Mouse (Mus musculus): ENCODE data around the gene Foxn2.
A peak's percentile ranks its signal among the peaks of the same experiment; 100 is the strongest.
"Not testable (repeated sequence)": the region's sequence is repeated elsewhere in the genome, so short reads cannot be mapped to it uniquely, and the experiment has no call there.

Gene Foxn2

DNA sequence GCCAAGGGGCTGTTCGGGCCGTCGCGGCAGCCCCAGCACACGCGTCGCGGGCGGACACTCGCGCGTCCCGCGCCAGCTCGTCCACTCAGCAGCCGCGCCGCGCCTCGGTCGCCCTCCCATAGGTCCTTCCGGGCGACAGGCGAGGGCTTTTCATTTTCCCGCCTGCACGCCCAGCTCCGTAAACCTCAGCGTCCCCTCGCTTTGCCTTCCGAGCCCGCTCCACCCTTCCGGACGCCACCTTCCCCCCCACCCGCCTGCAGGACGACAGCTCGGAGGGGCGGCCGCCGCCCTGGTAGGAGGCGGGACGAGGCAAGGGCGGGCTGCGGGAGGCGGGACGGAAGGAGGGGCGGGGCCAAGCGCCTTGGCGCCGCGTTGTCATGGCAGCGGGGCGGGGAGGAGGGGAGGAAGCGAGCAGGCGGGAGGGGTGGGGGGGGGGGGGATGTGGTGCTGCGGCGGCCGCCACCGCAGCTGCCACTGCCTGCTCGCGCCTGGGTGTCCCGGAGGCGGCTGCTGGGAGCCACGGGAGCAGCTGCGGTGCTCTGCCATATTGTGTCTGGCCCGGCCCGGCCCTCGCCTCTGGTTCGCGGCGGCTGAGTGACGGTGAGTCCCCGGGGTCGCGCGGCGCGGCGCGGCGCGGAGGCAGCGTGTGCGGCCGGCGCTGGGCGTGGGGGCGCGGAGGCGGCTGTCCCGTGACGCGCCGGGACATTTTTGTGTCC lies at the start of gene Foxn2:
Gene Foxn2, plus strand, starts transcription at position 427 of the 716 bp plus-strand sequence.
- peak; percentile 90 to 92 for DNase-seq

DNA sequence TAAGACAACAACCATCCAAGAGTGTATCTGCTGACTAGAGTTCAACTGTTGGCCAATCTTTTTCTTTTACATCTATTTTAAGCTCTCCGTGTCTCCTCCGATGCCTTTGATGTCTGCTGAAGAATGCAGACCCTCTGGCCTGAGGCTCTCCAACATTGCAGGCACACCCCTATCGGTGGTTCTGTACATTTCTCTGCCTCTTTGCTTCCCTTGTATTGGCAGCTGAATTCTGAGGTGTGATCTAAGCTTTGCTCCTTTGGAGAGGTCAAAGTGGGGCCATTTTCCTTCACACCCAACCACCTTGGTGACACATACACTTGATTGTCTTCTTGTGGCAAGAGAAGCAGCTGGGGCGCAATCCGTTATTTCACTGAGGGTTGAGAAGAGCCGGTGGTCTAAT lies 43.0 kb upstream of the Foxn2 start:
- no peak for DNase-seq

DNA sequence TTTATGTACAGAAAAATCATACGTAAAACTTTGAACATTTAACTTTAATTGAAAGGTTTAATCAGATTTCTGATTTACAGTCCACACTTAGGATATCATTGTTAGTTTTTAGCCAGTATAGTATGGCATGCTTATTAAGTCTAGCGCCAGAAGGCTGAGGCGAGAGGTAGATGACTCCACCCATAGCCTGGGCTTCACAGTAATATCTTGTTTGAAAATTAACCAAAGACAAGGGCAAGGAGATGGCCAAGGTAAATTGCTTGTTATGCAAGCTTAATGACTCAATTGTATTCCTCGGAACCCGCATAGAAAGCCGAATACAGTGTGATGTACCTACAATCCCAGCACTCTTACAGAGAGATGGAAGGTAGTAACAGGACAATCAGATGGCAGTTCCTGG lies 42.4 kb upstream of the Foxn2 start:
- peak; percentile 7 to 15 for DNase-seq

GRCm38 (mm10) chr17:88398854-88399253 lies 41.7 kb upstream of the Foxn2 start:
- no peak for DNase-seq

- no peak for DNase-seq
Observed at GRCm38 (mm10) chr17:88400122-88400521, 40.4 kb upstream of the Foxn2 start.

GRCm38 (mm10) chr17:88400702-88401475 lies 39.6 kb upstream of the Foxn2 start:
- DNase-seq = no peak

DNA sequence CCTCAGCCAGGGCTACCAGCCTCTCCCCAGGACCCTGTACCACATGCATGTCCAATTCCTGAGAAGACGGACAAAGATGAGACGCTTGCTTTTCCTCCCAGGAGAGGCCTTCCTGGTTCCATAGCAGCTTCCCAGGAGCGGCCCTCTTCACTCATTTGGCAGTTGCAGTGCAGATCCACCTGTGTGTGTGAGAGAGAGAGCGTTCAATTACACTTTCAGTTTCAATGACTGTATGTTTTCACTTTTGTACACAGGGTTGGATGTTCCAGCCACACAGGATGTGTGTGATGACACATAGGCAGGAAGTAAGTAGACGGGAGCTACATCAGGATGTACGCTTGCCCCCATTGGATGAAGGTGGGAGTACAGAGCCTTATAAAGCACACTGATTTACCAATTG lies 37.2 kb upstream of the Foxn2 start:
- peak in 1 of 2 experiments; percentile 9 for DNase-seq

DNA sequence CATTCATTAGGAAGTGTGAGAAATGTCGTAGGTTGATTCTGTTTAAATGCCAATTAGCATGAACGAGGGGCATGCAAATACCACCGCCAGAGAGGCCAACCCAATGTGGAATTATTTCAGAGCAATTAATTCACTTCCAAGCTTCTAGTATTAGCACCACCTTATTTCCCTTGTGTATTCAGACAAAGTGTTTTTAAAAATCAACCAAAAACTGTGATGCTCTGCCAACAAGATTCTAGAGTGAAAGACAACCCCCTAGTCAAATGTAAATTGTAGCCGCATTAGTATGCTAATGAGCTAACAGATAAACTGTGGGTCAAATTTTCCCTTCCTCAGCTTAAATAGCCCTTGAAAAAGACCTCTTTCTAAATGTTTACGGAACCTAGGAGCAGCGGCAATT lies 36.0 kb upstream of the Foxn2 start:
- DNase-seq = no peak

GRCm38 (mm10) chr17:88405076-88405475 lies 35.4 kb upstream of the Foxn2 start:
- DNase-seq = no peak

GRCm38 (mm10) chr17:88409706-88410105 lies 30.8 kb upstream of the Foxn2 start:
- DNase-seq = no peak

GRCm38 (mm10) chr17:88413155-88413836 lies 27.2 kb upstream of the Foxn2 start:
- DNase-seq = no peak

GRCm38 (mm10) chr17:88420426-88420825 lies 20.1 kb upstream of the Foxn2 start:
- no peak for DNase-seq

- DNase-seq = no peak
Observed at GRCm38 (mm10) chr17:88421246-88421645, 19.3 kb upstream of the Foxn2 start.

GRCm38 (mm10) chr17:88430719-88431118 lies 9.8 kb upstream of the Foxn2 start:
- no peak for DNase-seq

GRCm38 (mm10) chr17:88431486-88431885 lies 9.0 kb upstream of the Foxn2 start:
- DNase-seq = no peak

DNA sequence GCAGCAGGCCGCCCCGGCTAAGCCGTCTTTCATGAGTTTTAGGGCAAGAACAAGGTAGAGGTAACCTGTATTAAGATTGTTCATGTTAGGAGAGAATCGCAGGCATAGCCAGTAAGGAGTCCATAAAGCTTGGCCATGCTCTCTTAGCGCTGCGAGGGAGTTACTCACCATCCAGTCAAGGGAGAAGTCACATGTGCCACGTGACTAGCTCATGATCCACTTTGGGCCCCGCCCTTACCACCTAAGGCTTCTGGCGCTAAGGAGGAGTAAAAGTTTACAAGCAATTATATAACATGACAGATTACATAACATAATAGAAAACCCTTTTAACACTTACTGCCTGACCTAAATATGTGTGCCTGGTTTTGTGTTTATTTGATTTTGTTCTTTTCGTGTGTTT lies 8.5 kb upstream of the Foxn2 start:
- no peak for DNase-seq

- DNase-seq = no peak
Observed at GRCm38 (mm10) chr17:88435322-88435721, 5.2 kb upstream of the Foxn2 start.

DNA sequence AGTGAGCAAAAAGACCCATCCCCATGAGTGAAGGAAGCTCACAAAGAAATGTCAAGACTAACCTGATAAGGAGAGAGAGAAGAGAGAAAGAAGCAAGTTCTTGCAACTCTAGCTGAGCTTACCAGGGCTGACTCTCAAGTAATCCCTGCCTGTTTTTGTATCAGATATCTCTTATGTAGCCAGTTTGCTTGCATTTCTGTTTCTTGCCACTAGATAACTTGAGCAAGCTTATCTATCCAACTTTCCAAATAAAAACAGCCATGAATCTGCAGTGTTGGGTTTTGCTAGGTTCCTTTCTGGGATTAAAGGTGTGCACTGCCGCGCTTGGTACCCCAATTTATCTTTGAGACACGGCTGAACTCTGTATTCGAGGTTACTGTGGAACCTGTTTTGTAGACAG lies 4.2 kb upstream of the Foxn2 start:
- no peak for DNase-seq

DNA sequence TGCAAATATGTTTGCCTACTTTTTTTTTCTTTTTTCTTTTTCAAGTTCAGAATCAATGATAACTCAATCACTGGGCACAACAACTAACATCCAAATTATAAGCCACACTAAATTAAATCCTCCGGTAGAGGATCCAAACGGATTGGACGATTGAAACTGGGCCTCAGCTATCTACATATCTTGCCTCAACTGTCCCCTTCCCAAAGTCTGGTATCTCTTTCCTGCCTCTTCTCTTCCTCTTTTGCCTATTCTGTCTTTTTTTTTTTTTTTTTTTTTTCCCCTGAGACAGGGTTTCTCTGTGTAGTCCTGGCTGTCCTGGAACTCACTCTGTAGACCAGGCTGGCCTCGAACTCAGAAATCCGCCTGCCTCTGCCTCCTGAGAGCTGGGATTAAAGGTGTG lies 3.8 kb upstream of the Foxn2 start:
- not testable (repeated sequence) for DNase-seq

- no peak for DNase-seq
Observed at GRCm38 (mm10) chr17:88437391-88437790, 3.1 kb upstream of the Foxn2 start.

- DNase-seq = peak; percentile 12 to 23
Observed at GRCm38 (mm10) chr17:88439536-88440050, 918 bp upstream of the Foxn2 start.

DNA sequence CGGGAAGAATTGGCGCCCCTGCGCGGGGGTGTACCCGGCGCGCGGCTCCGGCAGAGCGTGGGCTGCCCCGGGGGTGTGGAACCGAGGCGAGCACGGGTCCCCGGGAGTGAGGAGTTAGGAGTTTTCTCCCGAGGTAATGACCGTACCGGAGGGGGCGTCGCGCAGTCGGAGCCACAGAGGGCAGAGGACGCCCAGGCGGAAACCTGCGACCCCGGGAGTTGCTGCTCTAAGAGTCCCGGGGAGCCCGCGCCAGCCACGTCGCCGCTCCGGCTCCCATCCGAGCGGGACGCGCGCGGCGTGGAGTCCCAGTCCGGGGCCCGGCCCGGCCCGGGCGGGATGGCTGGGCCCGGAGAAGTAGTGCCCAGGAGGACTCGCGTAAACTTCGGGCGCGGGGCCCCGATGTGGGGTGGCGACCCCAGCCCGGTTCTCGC lies 505 bp downstream of the Foxn2 start:
- peak in 1 of 2 experiments; percentile 40 for DNase-seq

DNA sequence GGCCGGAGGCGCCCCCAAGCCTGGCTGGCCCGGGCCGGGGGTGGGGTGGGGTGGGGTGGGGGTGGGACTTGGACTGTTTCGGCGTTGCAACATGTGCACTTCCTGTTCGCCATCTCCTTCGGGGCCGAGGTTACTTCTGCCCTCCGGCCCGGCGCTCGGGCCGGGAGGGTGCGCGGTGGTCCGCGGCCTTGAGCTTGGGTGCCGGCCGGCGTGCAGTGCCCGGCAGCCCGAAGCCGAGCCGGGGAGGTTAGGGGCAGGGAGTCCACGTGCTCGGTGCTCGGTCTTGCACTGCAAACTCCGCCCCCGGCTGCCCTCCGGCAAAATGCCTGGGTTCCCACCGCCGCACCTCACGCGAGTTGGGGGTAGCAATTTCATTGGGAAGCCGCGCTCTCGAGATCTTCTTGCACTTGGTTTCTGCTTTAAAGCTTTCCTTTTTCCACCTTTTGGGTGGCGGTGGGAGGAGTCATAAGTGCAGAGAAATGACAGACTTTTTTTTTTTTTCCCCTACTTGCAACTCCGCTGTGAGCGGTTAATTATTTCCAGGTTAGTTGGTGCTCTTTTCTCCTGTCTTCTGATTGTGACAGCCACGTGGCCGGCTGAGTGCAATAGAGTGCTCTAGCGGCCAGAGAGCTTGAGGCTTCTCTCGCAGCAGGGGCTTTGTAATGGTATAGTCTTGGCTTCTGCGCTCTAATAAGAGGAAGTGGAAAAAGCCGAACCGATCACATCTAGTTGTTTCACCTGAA lies 1.1 kb downstream of the Foxn2 start:
- DNase-seq = peak; percentile 80 to 86

All from kidney, adult 8-10 months (tissue).